Mouse (Mus musculus) myocyte (in vitro differentiated cells): Measurements from ENCODE around the gene Trpv4.

Source experiments
- CEBPB ChIP-seq: IDR thresholded peaks from 2 replicates; pipeline ENCODE4 v1.6.1; 2011; ENCODE audit warnings: mild to moderate bottlenecking, moderate library complexity; ENCODE audit not compliant: poor library complexity, insufficient read depth, severe bottlenecking
- MAX ChIP-seq: IDR thresholded peaks from one replicate; pipeline ENCODE4 v1.6.1; 2011; ENCODE audit warnings: low read depth, mild to moderate bottlenecking, control low read depth
- MYOD1 ChIP-seq, 3 experiments: IDR thresholded peaks; one replicate each; pipeline ENCODE4 v1.6.1; 2011; ENCODE audit warnings: control low read depth in 2 of 3, low read depth in 2 of 3, mild to moderate bottlenecking in 2 of 3, moderate library complexity in 1 of 3; ENCODE audit not compliant: insufficient read length in 2 of 3, control insufficient read depth in 1 of 3
- POLR2A ChIP-seq: IDR thresholded peaks from one replicate; pipeline ENCODE4 v1.6.1; 2011; ENCODE audit warnings: low read depth, mild to moderate bottlenecking, control low read depth, moderate library complexity; ENCODE audit not compliant: insufficient read length
- POLR2AphosphoS2 ChIP-seq: IDR thresholded peaks from one replicate; pipeline ENCODE4 v1.6.1; 2011; ENCODE audit warnings: low read depth, control low read depth; ENCODE audit not compliant: insufficient read length
- TCF12 ChIP-seq: IDR thresholded peaks from one replicate; pipeline ENCODE4 v1.6.1; 2011; ENCODE audit warnings: mild to moderate bottlenecking, control low read depth; ENCODE audit not compliant: poor library complexity, insufficient read depth, severe bottlenecking

DNA sequence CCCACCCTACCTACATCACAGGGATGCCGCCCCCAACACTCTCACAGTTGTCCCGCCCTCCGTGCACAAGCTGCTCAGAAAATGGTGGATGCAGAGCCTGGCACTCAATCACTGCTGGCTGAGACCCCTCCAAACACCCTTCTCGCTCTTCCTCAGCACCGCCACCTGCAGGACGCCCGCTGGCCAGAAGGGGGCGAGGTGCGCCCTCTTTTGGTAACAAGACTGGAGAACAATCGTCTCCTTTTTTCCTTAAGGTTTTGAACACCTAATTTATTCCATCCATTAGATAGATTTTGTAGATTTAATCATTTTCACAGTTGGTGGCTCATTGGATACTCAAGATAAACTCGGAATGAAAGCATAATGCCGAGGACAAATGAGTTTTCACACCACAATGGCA is 49.7 kb downstream of the Trpv4 start:
- TF ChIP-seq TCF12 (no peak), POLR2A (no peak), MYOD1 (IDR thresholded peaks at IDR 0.05; ENCODE audit: control insufficient read depth in 1 of 3, insufficient read length in 2 of 3, low read depth in 2 of 3) (no peak), CEBPB (no peak), MAX (no peak), POLR2AphosphoS2 (no peak)
